ENCODE assay signal across 17 mouse cellular contexts in genomic region chr16:21562625-21563300, GRCm38 (mm10).
A peak's percentile ranks its signal among the peaks of the same experiment; 100 is the strongest.
DNase-seq lines count a peak whose midpoint lies in the region; ATAC-seq and TF ChIP-seq lines count a peak whose summit lies in the region.
"Had no signal": no experiment of that assay in that cellular context is flagged by ENCODE, and none has a peak within 500 bp of the region (broad histone marks: within the 10 kb centered on the region; RNA-seq: fewer than 3 reads in every experiment).

No protein-coding gene starts in this region.

- DNase-seq in heart, postnatal 10 days, result no peak
- no peak for DNase-seq in liver, embryonic 14.5 days (ENCODE audit: low read depth in 3 of 3, low spot score in 3 of 3)
- DNase-seq in liver, embryonic 11.5 days (ENCODE audit: low spot score), result no peak
- DNase-seq in embryonic facial prominence, embryonic 10.5 days (ENCODE audit: low spot score), result peak; percentile 35
- peak; percentile 27 for DNase-seq in lung, postnatal 36 days
- DNase-seq in ovary, adult 18-20 months (ENCODE audit: low spot score), result no peak
- DNase-seq: adrenal gland, adult 8-10 months; B cell, adult 2 months; cerebellum, adult 11-12 months; heart, adult 2 months; kidney, adult 8-10 months; kidney, postnatal 4 days; right cerebral cortex, adult 18-20 months had no signal

- H3K4me2 ChIP-seq in heart, embryonic 12.5 days, result peak overlapping the region; percentile 28
- H3K4me2 ChIP-seq in liver, embryonic 14.5 days (ENCODE audit: low read depth), result no peak overlapping the region
- no peak overlapping the region for H3K4me2 ChIP-seq in liver, embryonic 11.5 days
- no peak overlapping the region for H3K4me2 ChIP-seq in forebrain, embryonic 16.5 days (ENCODE audit: low read length)
- H3K4me2 ChIP-seq: neural tube, embryonic 13.5 days had no signal

- TF ChIP-seq EP300 in liver, embryonic 14.5 days (IDR thresholded peaks at IDR 0.05; ENCODE audit: low read depth), result peak; percentile 25; the same call in 1 of the 2 replicates

- no peak overlapping the region for H3K4me3 ChIP-seq in heart, embryonic 12.5 days
- no peak overlapping the region for H3K4me3 ChIP-seq in liver, embryonic 14.5 days (ENCODE audit: insufficient read depth in 1 of 2, low read depth in 2 of 2, low read length in 2 of 2)
- no peak overlapping the region for H3K4me3 ChIP-seq in liver, embryonic 11.5 days (ENCODE audit: low read depth, low read length)
- H3K4me3 ChIP-seq in embryonic facial prominence, embryonic 10.5 days, result no peak overlapping the region
- H3K4me3 ChIP-seq in forebrain, embryonic 16.5 days (replicated peaks; ENCODE audit: low read length), result no peak overlapping the region
- H3K4me3 ChIP-seq: heart, adult 2 months; neural tube, embryonic 13.5 days had no signal

- intact Hi-C loops in heart, postnatal 10 days (cut with DNase I), result no loop called here

- H3K9ac ChIP-seq in heart, embryonic 12.5 days, result peak overlapping the region; percentile 34; the same call in 1 of the 2 replicates
- no peak overlapping the region for H3K9ac ChIP-seq in liver, embryonic 14.5 days (replicated peaks)
- no peak overlapping the region for H3K9ac ChIP-seq in liver, embryonic 11.5 days (ENCODE audit: low read depth, low read length)
- H3K9ac ChIP-seq in forebrain, embryonic 16.5 days (replicated peaks; ENCODE audit: low read depth, low read length), result no peak overlapping the region
- H3K9ac ChIP-seq: neural tube, embryonic 13.5 days had no signal

- WGBS in heart, embryonic 12.5 days, result 38% methylated on average over 3 of the region's 3 CpGs
- 37% methylated on average over 3 of the region's 3 CpGs for WGBS in liver, embryonic 14.5 days (ENCODE audit: insufficient replicate concordance)
- WGBS in liver, embryonic 11.5 days, result 65% methylated on average over 3 of the region's 3 CpGs
- WGBS in embryonic facial prominence, embryonic 10.5 days, result 71% methylated on average over 3 of the region's 3 CpGs
- 84% methylated on average over 3 of the region's 3 CpGs for WGBS in forebrain, embryonic 16.5 days

- no peaks in the 10 kb centered on the region for H3K9me3 ChIP-seq in heart, embryonic 12.5 days (replicated peaks)
- no peaks in the 10 kb centered on the region for H3K9me3 ChIP-seq in liver, embryonic 14.5 days (ENCODE audit: control insufficient read depth, low read length)
- H3K9me3 ChIP-seq in liver, embryonic 11.5 days (ENCODE audit: control insufficient read depth, low read length), result no peaks in the 10 kb centered on the region
- no peaks in the 10 kb centered on the region for H3K9me3 ChIP-seq in embryonic facial prominence, embryonic 10.5 days
- no peaks in the 10 kb centered on the region for H3K9me3 ChIP-seq in forebrain, embryonic 16.5 days (ENCODE audit: control insufficient read depth, low read length)
- H3K9me3 ChIP-seq: neural tube, embryonic 13.5 days had no signal

- ATAC-seq in heart, embryonic 12.5 days (ENCODE audit: insufficient number of reproducible peaks, low FRiP score), result no peak
- no peak for ATAC-seq in liver, embryonic 14.5 days (ENCODE audit: insufficient read depth)
- ATAC-seq in liver, embryonic 11.5 days (replicated peaks; ENCODE audit: low FRiP score), result no peak
- ATAC-seq in forebrain, embryonic 16.5 days, result no peak
- ATAC-seq: forebrain, embryonic 14.5 days had no signal

- peaks cover 29% of the 10 kb centered on the region for H3K4me1 ChIP-seq in heart, embryonic 12.5 days (replicated peaks)
- no peaks in the 10 kb centered on the region for H3K4me1 ChIP-seq in liver, embryonic 14.5 days (replicated peaks; ENCODE audit: control insufficient read depth in 2 of 2, insufficient read depth in 2 of 2, low read length in 1 of 2)
- H3K4me1 ChIP-seq in liver, embryonic 11.5 days (replicated peaks; ENCODE audit: control insufficient read depth, insufficient read depth, low read length), result peaks cover 6% of the 10 kb centered on the region; the same call in 1 of the 2 replicates
- peaks cover 28% of the 10 kb centered on the region for H3K4me1 ChIP-seq in embryonic facial prominence, embryonic 10.5 days
- H3K4me1 ChIP-seq in forebrain, embryonic 16.5 days (replicated peaks; ENCODE audit: control insufficient read depth, insufficient read depth, low read length), result no peaks in the 10 kb centered on the region
- H3K4me1 ChIP-seq: neural tube, embryonic 13.5 days had no signal

- peak overlapping the region; percentile 41 for H3K27ac ChIP-seq in heart, embryonic 12.5 days (ENCODE audit: poor library complexity, severe bottlenecking)
- H3K27ac ChIP-seq in liver, embryonic 14.5 days, result no peak overlapping the region
- no peak overlapping the region for H3K27ac ChIP-seq in liver, embryonic 11.5 days (ENCODE audit: low read depth, low read length)
- H3K27ac ChIP-seq in embryonic facial prominence, embryonic 10.5 days (replicated peaks), result no peak overlapping the region; the same call in 1 of the 2 replicates
- H3K27ac ChIP-seq in forebrain, embryonic 16.5 days (ENCODE audit: low read length), result no peak overlapping the region
- H3K27ac ChIP-seq: heart, adult 2 months; neural tube, embryonic 13.5 days had no signal

- no peak for TF ChIP-seq CTCF in liver, embryonic 14.5 days (IDR thresholded peaks at IDR 0.05; ENCODE audit: low read depth)

- peaks cover 11% of the 10 kb centered on the region for H3K36me3 ChIP-seq in heart, embryonic 12.5 days
- no peaks in the 10 kb centered on the region for H3K36me3 ChIP-seq in liver, embryonic 14.5 days (replicated peaks; ENCODE audit: control insufficient read depth, insufficient read depth, low read depth)
- no peaks in the 10 kb centered on the region for H3K36me3 ChIP-seq in liver, embryonic 11.5 days (ENCODE audit: control insufficient read depth, insufficient read depth, low read length)
- peaks cover 5% of the 10 kb centered on the region for H3K36me3 ChIP-seq in embryonic facial prominence, embryonic 10.5 days (replicated peaks)
- no peaks in the 10 kb centered on the region for H3K36me3 ChIP-seq in forebrain, embryonic 16.5 days (ENCODE audit: control insufficient read depth, insufficient read depth)

- no peaks in the 10 kb centered on the region for H3K27me3 ChIP-seq in heart, embryonic 12.5 days (replicated peaks)
- no peaks in the 10 kb centered on the region for H3K27me3 ChIP-seq in liver, embryonic 14.5 days (ENCODE audit: control insufficient read depth, insufficient read depth, low read length)
- no peaks in the 10 kb centered on the region for H3K27me3 ChIP-seq in liver, embryonic 11.5 days (replicated peaks; ENCODE audit: control insufficient read depth, insufficient read depth, low read length)
- no peaks in the 10 kb centered on the region for H3K27me3 ChIP-seq in embryonic facial prominence, embryonic 10.5 days (replicated peaks; ENCODE audit: low read depth, poor library complexity, severe bottlenecking)
- H3K27me3 ChIP-seq in forebrain, embryonic 16.5 days (replicated peaks; ENCODE audit: control insufficient read depth, insufficient read depth, low read length), result no peaks in the 10 kb centered on the region
- H3K27me3 ChIP-seq: neural tube, embryonic 13.5 days had no signal

Comparison
In these comparisons a context has a peak if more than half of its experiments do, and no peak if none do; other contexts are left out.
1. DNase-seq: peak in embryonic facial prominence, embryonic 10.5 days (single experiment) and lung, postnatal 36 days (single experiment); none in heart, postnatal 10 days (0 of 2), liver, embryonic 14.5 days (0 of 3), liver, embryonic 11.5 days (single experiment) and ovary, adult 18-20 months (single experiment).